Mouse (Mus musculus) skeletal muscle tissue, adult 2 months (tissue): ENCODE results near the gene Lao1.

ENCODE experiments used
- DNase-seq: peaks from one replicate; pipeline ENCODE4 v3.0.0-alpha.2; 2012; ENCODE audit warnings: low read depth, low spot score

Gene Lao1

GRCm38 (mm10) chr4:119014997-119015396 is 53.6 kb downstream of the Lao1 start:
- no peak for DNase-seq

- no peak for DNase-seq
These were observed 54.2 kb downstream of the Lao1 start for GRCm38 (mm10) chr4:119015557-119015956.

DNA sequence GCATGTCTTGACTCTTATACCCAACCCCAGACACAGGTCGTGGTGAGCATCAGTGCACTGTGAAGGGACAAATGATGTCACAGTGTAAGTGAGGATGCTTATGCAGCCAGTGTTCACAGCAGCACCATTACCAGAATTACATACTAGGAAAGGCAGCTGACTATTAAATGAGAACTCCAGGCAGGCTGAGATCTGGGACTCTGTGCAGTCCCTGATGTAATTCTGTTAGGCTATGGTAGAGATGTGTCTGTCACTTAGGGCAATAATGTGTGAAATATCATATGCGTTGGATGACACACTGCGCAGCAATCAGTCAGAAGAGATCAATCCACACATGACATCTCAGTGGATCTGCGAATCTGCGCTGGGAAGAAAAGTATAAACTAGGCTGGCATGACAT is 55.7 kb downstream of the Lao1 start:
- no peak for DNase-seq
